ENCODE assay signal across 7 mouse cellular contexts in genomic region chr1:97769904-97770753, GRCm38 (mm10). TPM values are rescaled to one million over a fixed set of nuclear protein-coding genes. Genes with fewer than 3 reads are reported as not detected.
DNase-seq lines count a peak whose midpoint lies in the region; ATAC-seq lines count a peak whose summit lies in the region.

Gene Gin1, plus strand, starts transcription at chr1:97770172.
Gene Ppip5k2, minus strand, starts transcription at chr1:97770411.

- no peaks in the 10 kb centered on the region for H3K36me3 ChIP-seq in intestine, embryonic 16.5 days (ENCODE audit: control insufficient read depth, insufficient read depth, low read length)
- H3K36me3 ChIP-seq in midbrain, embryonic 11.5 days (ENCODE audit: control insufficient read depth, insufficient read depth, low read length) = no peaks in the 10 kb centered on the region

- peaks cover 7% of the 10 kb centered on the region for H3K4me1 ChIP-seq in intestine, embryonic 16.5 days (ENCODE audit: control insufficient read depth, insufficient read depth, low read length)
- peaks cover 2% of the 10 kb centered on the region; the same call in 1 of the 2 replicates for H3K4me1 ChIP-seq in midbrain, embryonic 11.5 days (ENCODE audit: control insufficient read depth, insufficient read depth, low read length)

- peak; percentile 92 for DNase-seq in adrenal gland, adult 8-10 months
- DNase-seq in embryo, embryonic 9.5 days (ENCODE audit: extremely low spot score) = peak; percentile 95
- DNase-seq in gastrocnemius, postnatal 4 days (ENCODE audit: low spot score in 2 of 2) = peak; percentile 80 to 94
- DNase-seq in left cerebral cortex, postnatal 36 days (ENCODE audit: low spot score in 2 of 2) = peak; percentile 93 to 95
- peak; percentile 100 for DNase-seq in midbrain, embryonic 11.5 days (ENCODE audit: low spot score, missing footprints)
- DNase-seq in skeletal muscle tissue, adult 2 months (ENCODE audit: low read depth, low spot score) = peak; percentile 89

- no peaks in the 10 kb centered on the region for H3K27me3 ChIP-seq in intestine, embryonic 16.5 days (replicated peaks; ENCODE audit: control insufficient read depth, insufficient read depth, low read length)
- 0 out of 2 replicates have a peak, but pooled peaks cover 2% of the 10 kb centered on the region for H3K27me3 ChIP-seq in midbrain, embryonic 11.5 days (ENCODE audit: control insufficient read depth, insufficient read depth, low read length)

- ATAC-seq in intestine, embryonic 16.5 days = peak; percentile 98
- ATAC-seq in midbrain, embryonic 11.5 days (ENCODE audit: low FRiP score) = peak; percentile 98

- H3K27ac ChIP-seq in intestine, embryonic 16.5 days (ENCODE audit: low read length) = peak within 1 kb of the TSS; percentile 95
- peak within 1 kb of the TSS; percentile 71 for H3K27ac ChIP-seq in midbrain, embryonic 11.5 days (ENCODE audit: low read depth, low read length)

- peak within 1 kb of the TSS; percentile 62 for H3K4me2 ChIP-seq in intestine, embryonic 16.5 days (ENCODE audit: low read depth, low read length)
- peak within 1 kb of the TSS; percentile 66 for H3K4me2 ChIP-seq in midbrain, embryonic 11.5 days

- H3K9ac ChIP-seq in intestine, embryonic 16.5 days (ENCODE audit: low read depth, low read length) = peak within 1 kb of the TSS; percentile 90
- H3K9ac ChIP-seq in midbrain, embryonic 11.5 days (ENCODE audit: low read length) = peak within 1 kb of the TSS; percentile 88

- H3K4me3 ChIP-seq in intestine, embryonic 16.5 days (ENCODE audit: low read length) = peak within 1 kb of the TSS; percentile 97
- H3K4me3 ChIP-seq in midbrain, embryonic 11.5 days (ENCODE audit: low read depth, low read length) = peak within 1 kb of the TSS; percentile 76

- intact Hi-C loops in left cerebral cortex, postnatal 36 days (cut with DNase I) = no loop called here

- H3K9me3 ChIP-seq in intestine, embryonic 16.5 days (ENCODE audit: control insufficient read depth, low read length) = no peaks in the 10 kb centered on the region
- H3K9me3 ChIP-seq in midbrain, embryonic 11.5 days (ENCODE audit: control insufficient read depth, low read length) = no peaks in the 10 kb centered on the region

- WGBS in intestine, embryonic 16.5 days = under 1% methylated on average over 63 of the region's 66 CpGs
- under 1% methylated on average over 65 of the region's 66 CpGs for WGBS in midbrain, embryonic 11.5 days

RNA-seq across cellular contexts. Expression of gene Gin1, which starts in this region (rescaled TPM):
- 10 to 100 TPM; 11.2 to 16.0 (median 12.7) TPM for total RNA-seq in adrenal gland, adult 8-10 months (2022)
- 1 to 10 TPM; 5.3 to 5.7 TPM for total RNA-seq in gastrocnemius, postnatal 4 days (2021)
- 13.9 and 15.4 TPM in 2 replicates for polyA plus RNA-seq in intestine, embryonic 16.5 days (2015; fragmentation: Nextera tagmentation; extraction: Ambion mirVana)
- total RNA-seq in left cerebral cortex, postnatal 36 days (2021) = 10 to 100 TPM in 1 of 2 experiments, 1 to 10 TPM in 1; 8.0 to 15.0 TPM
- 14.2 and 16.2 TPM in 2 replicates for polyA plus RNA-seq in midbrain, embryonic 11.5 days (2014; fragmentation: Nextera tagmentation; extraction: Ambion mirVana)

RNA-seq across cellular contexts. Expression of gene Ppip5k2, which starts in this region (rescaled TPM):
- 10 to 100 TPM; 13.4 to 18.2 (median 16.7) TPM for total RNA-seq in adrenal gland, adult 8-10 months (2022)
- 10 to 100 TPM; 10.1 to 12.8 TPM for total RNA-seq in gastrocnemius, postnatal 4 days (2021)
- polyA plus RNA-seq in intestine, embryonic 16.5 days (2015; fragmentation: Nextera tagmentation; extraction: Ambion mirVana) = 32.1 and 35.1 TPM in 2 replicates
- total RNA-seq in left cerebral cortex, postnatal 36 days (2021) = 10 to 100 TPM; 22.4 to 31.4 TPM
- polyA plus RNA-seq in midbrain, embryonic 11.5 days (2014; fragmentation: Nextera tagmentation; extraction: Ambion mirVana) = 43.6 and 50.5 TPM in 2 replicates

Comparison
In these comparisons a context has a peak if more than half of its experiments do, and no peak if none do; other contexts are left out.
1. Peak in every context shown above with its lines: DNase-seq, ATAC-seq, H3K4me3 ChIP-seq and H3K27ac ChIP-seq.